ENCODE assay signal across 27 mouse cellular contexts in the genomic region with DNA sequence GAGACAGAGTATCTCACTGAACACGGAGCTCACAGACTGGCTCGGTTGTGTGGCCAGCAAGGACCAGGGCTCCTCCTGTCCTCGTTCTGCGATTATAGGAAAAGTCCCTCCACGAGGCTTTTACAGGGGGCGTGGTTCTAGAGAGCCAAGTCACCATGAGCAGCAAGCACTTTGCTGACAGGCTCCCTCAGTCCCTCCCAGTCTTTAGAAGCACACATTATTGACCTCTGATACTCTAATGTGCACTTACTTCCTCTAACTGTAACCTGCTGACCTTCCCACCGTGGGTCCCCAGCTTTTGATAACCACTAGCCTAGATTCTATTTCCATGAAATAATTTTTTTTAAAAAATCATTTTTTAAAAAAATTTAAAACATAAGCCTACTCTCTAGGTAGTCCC. TPM values are rescaled to one million over a fixed set of nuclear protein-coding genes. Genes with fewer than 3 reads are reported as not detected.
"Had no signal": no experiment of that assay in that cellular context is flagged by ENCODE, and none has a peak within 500 bp of the region (broad histone marks: within the 10 kb centered on the region; RNA-seq: fewer than 3 reads in every experiment).

No protein-coding gene starts in this region.

- H3K4me2 ChIP-seq: liver, embryonic 11.5 days; liver, embryonic 13.5 days; liver, embryonic 15.5 days; lung, embryonic 15.5 days; midbrain, embryonic 12.5 days; midbrain, embryonic 15.5 days; neural tube, embryonic 12.5 days; stomach, embryonic 15.5 days had no signal

- H3K27ac ChIP-seq: liver, embryonic 13.5 days; liver, embryonic 15.5 days; lung, embryonic 15.5 days; macrophage; midbrain, embryonic 10.5 days; midbrain, embryonic 12.5 days; midbrain, embryonic 15.5 days; neural tube, embryonic 12.5 days; stomach, embryonic 15.5 days had no signal

- H3K4me3 ChIP-seq: liver, embryonic 13.5 days; liver, embryonic 15.5 days; lung, embryonic 15.5 days; midbrain, embryonic 10.5 days; midbrain, embryonic 12.5 days; midbrain, embryonic 15.5 days; neural tube, embryonic 12.5 days; stomach, embryonic 15.5 days had no signal

- DNase-seq: liver, embryonic 13.5 days; liver, postnatal 0 days; lung, postnatal 14 days; lung, postnatal 36 days; right cerebral cortex, adult 18-20 months; right cerebral cortex, postnatal 25 days; right cerebral cortex, postnatal 4 days; spleen, adult 18-20 months; thymus, adult 18-20 months; thymus, postnatal 25 days; thymus, postnatal 4 days had no signal

- H3K27me3 ChIP-seq: liver, embryonic 13.5 days; liver, embryonic 15.5 days; lung, embryonic 15.5 days; midbrain, embryonic 12.5 days; midbrain, embryonic 15.5 days; neural tube, embryonic 12.5 days; stomach, embryonic 15.5 days had no signal

- ATAC-seq: liver, postnatal 0 days; lung, postnatal 0 days had no signal

- H3K36me3 ChIP-seq: liver, embryonic 13.5 days; liver, embryonic 15.5 days; lung, embryonic 15.5 days; midbrain, embryonic 10.5 days; midbrain, embryonic 12.5 days; midbrain, embryonic 15.5 days; neural tube, embryonic 12.5 days; stomach, embryonic 15.5 days had no signal

- H3K9ac ChIP-seq: liver, embryonic 13.5 days; liver, embryonic 15.5 days; liver, postnatal 0 days; lung, embryonic 15.5 days; midbrain, embryonic 12.5 days; midbrain, embryonic 15.5 days; neural tube, embryonic 12.5 days; stomach, embryonic 15.5 days had no signal

- H3K4me1 ChIP-seq: liver, embryonic 13.5 days; liver, embryonic 15.5 days; lung, embryonic 15.5 days; midbrain, embryonic 10.5 days; midbrain, embryonic 12.5 days; neural tube, embryonic 12.5 days; stomach, embryonic 15.5 days had no signal

- H3K9me3 ChIP-seq: liver, embryonic 13.5 days; liver, embryonic 15.5 days; lung, embryonic 15.5 days; megakaryocyte, embryonic 14.5 days; midbrain, embryonic 10.5 days; midbrain, embryonic 12.5 days; midbrain, embryonic 15.5 days; neural tube, embryonic 12.5 days; stomach, embryonic 15.5 days had no signal

RNA-seq across cellular contexts. Expression of gene Cfap221, which starts 37.1 kb away (rescaled TPM):
- total RNA-seq: megakaryocyte progenitor cell, adult 5-6 weeks; monocyte, adult 5-6 weeks; neutrophil, adult 5-6 weeks had no signal
- polyA plus RNA-seq: liver, embryonic 13.5 days; liver, postnatal 0 days; macrophage; neural tube, embryonic 12.5 days; small intestine, adult 2 months; urinary bladder, adult 2 months had no signal

RNA-seq across cellular contexts. Expression of gene Sctr, which starts 46.8 kb away (rescaled TPM):
- total RNA-seq: megakaryocyte progenitor cell, adult 5-6 weeks; monocyte, adult 5-6 weeks; neutrophil, adult 5-6 weeks had no signal
- polyA plus RNA-seq: liver, embryonic 11.5 days; liver, embryonic 13.5 days; liver, embryonic 15.5 days; macrophage had no signal
